Mouse (Mus musculus) ZHBTc4 (cell line): ENCODE results near the gene Rreb1.

ENCODE experiments used
- DNase-seq: peaks from one replicate; pipeline ENCODE4 v3.0.0-alpha.2; 2011; ENCODE audit warnings: low read depth, low spot score

Rreb1 gene

GRCm38 (mm10) chr13:37913963-37914362 is 135.8 kb downstream of the Rreb1 start:
- DNase-seq, result no peak

GRCm38 (mm10) chr13:37918336-37919261 is 140.4 kb downstream of the Rreb1 start:
- DNase-seq, result no peak

DNA sequence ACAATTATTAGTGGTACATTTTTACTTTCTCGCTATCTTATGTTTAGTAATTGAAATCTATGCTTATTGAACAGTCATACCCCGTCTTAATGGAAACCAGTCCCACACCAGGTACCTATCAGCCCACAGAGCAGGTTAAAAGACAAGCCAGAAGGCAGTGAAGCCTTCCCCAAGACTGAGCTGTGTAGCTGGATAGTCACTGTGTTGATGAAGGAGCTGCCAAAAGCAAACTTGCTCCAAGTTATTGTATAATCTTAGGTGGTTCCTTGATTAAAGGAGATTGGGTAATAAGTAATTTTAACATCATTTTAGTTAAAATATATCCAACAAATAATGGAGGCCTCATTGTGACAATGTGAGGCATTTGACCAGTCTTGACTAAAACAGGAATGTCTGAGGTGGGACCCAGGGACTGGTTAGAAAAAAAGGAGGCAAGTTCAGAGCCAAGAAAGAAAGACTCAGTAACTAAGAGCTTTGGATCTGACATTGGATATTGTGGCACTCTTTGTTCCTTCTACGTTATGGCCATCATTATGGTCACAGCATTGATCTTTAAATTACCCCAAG is 141.6 kb downstream of the Rreb1 start:
- no peak for DNase-seq

DNA sequence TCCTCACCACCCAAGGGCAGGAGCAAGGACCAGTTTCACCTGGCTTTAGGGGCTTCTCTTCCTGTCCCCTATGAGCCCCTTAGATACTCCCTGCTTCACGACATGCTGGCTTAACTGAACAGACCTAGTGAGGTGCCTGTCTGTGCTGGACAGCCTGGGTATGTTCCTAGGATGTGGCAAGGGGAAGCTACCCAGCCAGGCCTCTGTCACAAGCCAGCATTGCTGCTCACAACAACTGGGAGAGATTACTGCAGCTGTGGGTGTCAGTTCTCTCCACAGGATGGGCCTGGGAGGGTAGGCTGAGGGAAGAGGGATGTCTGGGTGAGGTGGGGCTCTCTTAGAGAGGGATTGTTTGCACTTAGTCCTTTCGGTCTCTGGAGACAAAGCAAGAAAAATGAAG is 142.5 kb downstream of the Rreb1 start:
- no peak for DNase-seq

GRCm38 (mm10) chr13:37923091-37923490 is 144.9 kb downstream of the Rreb1 start:
- DNase-seq, result no peak

GRCm38 (mm10) chr13:37923643-37924460 is 145.7 kb downstream of the Rreb1 start:
- DNase-seq, result no peak

DNA sequence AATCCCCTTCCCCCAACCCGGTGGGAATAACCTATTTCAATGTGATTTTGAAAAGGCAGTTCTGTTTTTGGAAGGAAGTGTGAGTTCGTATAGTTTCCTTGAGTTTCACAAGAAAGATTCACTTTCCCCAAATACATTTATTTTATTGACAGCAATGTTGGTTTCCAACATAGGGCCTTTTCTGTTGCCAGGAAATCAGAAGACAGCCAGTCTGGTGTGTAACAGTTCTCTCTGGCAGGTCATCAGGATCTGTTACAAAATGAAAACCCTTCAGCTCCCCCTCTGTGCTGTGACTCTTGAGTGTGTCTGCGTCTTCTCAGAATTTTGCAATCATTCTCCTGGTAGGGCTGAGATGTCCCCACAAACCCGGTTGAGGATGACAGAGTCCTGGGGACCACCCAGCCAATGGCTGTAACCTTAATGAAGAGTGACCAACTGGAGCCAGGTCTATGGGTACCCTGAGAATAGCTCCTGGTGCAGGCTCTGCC is 146.3 kb downstream of the Rreb1 start:
- no peak for DNase-seq

GRCm38 (mm10) chr13:37926394-37926793 is 148.2 kb downstream of the Rreb1 start:
- no peak for DNase-seq

DNA sequence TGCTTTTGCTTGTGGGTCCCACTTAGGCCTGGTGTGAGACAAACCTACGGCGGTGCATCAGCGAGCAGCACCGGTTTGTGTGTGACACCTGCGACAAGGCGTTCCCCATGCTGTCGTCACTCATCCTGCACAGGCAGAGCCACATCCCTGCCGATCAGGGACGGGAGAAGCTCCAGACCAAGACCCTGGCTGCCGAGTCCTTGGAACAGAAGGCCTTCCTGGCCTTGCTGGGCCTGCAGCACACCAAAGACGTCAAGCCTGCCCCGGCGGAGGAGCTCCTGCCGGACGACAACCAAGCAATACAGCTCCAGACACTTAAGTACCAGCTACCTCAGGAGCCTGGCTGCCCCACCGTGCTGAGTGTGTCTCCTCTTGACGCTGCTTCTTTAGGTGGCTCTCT is 151.3 kb downstream of the Rreb1 start:
- no peak for DNase-seq

DNA sequence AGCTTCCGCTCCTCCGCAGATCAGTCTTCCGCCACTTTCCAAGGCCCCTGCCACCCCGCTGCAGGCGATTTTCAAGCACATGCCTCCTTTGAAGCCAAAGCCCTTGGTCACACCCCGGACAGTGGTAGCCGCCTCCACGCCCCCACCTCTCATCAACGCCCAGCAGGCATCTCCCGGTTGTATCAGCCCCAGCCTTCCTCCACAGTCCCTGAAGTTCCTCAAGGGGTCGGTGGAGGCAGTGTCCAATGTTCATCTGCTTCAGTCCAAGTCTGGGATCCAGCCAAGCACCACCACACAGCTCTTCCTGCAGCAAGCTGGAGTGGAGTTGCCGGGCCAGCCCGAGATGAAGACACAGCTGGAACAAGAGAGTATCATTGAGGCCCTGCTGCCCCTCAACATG is 151.9 kb downstream of the Rreb1 start:
- DNase-seq, result peak; percentile 93

- DNase-seq, result peak; percentile 70
These were observed 152.4 kb downstream of the Rreb1 start for GRCm38 (mm10) chr13:37930621-37931020.

DNA sequence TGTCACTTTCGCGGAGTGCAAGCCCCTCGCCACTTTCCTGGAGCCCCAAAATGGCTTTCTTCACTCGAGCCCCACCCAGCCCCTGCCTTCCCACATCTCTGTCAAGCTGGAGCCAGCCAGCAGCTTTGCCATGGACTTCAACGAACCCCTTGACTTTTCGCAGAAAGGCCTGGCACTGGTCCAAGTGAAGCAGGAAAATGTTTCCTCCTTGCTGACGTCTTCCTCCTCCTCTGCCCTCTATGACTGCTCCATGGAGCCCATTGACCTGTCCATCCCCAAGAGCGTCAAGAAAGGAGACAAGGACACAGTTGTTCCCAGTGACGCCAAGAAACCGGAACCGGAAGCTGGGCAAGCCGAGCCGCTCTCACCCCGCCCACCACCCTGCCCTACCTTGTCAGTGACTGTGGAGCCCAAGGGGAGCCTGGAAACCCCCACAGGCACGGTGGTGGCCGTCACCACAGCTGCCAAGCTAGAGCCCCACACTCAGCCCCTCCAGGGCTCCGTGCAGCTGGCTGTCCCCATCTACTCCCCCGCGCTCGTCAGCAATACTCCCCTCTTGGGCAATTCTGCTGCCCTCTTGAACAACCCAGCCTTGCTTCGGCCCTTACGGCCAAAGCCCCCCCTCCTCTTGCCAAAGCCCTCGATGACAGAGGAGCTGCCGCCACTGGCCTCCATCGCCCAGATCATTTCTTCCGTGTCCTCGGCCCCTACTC is 153.2 kb downstream of the Rreb1 start:
- DNase-seq, result peak; percentile 35

DNA sequence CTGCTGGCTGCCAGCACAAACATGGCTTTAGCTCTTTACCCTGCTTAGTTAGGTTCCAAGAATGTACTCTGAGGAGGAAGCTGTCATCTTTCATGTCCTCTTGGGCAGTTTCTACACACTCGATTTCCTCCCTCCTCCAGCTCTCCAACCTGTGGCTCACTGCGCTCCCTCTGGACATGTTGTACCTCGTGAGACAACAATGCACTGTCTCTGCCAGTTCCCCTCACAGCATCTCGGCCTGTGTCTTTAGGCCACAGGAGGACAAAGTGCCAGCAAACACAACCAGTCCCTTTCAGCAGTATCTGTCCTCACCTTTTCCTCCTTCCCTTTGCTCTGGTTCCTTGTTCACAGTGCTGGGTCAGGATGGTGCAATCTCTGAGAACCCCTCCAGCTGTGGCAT is 155.9 kb downstream of the Rreb1 start:
- no peak for DNase-seq

DNA sequence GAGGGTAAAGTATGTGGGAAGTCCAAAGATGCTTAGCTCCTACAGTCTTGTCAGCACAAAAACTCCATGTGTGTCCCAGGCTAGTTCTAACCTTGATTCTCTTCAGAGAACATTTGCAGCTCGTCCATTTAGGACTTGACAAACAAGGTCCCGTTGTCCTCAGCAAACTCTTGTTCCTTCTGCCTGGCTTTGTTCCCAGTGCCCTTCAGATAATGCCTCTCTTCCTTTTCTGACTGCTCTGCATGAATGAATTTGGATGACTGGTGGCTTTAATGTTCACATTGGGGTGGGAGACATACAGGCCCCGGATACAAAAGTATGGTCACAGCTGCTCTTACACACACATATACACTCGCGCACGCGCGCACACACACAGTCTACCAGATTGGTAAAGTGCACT is 156.7 kb downstream of the Rreb1 start:
- no peak for DNase-seq

DNA sequence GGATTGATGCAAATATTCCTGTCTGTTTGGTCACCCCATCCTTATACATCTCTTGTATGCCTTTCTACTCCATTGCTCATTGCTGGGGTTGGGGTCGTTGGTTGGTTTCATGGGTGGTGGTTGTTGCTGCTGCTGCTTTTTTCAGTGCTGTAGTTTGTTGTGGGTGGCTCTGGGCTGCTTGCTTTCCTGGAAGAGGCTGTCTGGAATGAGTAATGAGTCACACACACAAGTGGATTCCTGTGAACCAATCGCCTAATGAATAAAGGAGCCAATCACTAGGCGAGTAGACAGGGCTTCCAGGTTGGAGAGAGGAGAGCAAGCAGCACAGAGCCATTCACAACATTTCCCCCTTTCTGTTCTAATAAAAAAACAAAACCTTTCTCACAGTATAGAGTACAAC is 158.2 kb downstream of the Rreb1 start:
- DNase-seq, result no peak

DNA sequence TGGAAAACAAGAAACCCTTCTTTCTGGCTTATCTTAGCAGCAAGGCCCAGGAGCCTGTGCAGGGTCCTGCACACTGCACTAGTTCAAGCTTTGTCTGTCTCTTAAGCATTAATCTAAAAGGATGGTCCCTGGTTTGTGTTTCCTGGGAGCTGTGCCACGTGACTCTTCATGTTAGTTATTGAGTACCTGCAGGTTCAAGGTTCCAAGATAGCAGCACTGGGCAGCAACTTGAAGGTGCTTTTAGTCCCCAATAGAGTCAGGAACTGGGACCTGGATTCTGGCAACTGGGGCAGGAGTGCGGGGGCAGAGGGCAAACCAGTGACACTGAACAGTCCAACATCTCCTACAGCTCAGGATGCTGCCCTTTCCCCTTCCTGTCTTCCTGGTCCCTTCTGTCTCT is 162.0 kb downstream of the Rreb1 start:
- DNase-seq, result no peak

- no peak for DNase-seq
These were observed 162.4 kb downstream of the Rreb1 start for GRCm38 (mm10) chr13:37940649-37941048.

DNA sequence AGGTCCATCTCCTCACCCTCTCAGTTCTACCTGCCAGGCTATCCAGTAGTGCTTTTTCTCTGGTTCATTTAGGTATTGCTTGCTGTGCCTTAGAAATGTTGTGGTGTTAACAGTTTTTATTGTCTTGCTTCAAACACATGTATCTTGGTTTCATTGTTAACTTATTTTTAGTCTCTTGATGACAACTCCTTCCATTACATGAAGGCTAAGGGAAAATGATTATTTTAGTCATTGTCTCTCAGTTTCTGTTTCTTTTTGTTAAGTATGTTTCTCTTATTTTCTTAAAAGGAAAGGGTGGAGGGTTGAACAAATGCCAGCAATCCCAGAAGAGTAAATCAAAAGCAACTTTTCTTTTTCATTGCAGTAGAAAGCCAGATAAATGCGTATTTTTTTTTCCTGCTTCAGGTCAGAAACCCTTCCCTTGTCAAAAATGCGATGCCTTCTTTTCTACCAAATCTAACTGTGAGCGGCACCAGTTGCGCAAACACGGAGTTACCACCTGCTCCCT is 163.0 kb downstream of the Rreb1 start:
- DNase-seq, result no peak

GRCm38 (mm10) chr13:37941950-37942886 is 164.0 kb downstream of the Rreb1 start:
- no peak for DNase-seq

DNA sequence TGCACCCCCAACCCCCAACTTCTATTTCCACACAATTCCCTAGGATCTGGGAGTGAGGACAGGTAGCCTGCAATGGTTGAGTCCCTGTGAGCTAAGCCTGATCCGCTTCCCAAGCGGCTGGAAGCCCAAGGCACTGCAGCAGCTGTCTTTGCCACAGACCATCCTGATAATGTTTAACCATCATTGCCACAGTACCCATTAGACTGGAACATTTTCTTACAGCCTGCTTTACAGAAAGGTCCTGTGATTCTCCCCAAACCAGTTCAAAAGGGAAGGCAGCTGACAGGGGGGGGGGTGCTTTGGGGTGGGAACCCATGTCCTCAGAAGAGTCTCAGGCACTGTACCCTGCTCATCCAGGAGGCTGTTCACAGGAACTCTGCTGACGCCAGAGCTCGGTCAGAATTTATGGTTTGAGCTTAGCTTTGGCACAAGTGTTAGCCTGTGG is 164.7 kb downstream of the Rreb1 start:
- DNase-seq, result no peak
